Mouse (Mus musculus) E14TG2a.4 (cell line): Measurements from ENCODE around the gene Ncor1.

Experiments
- CTCF ChIP-seq: conservative IDR thresholded peaks from 2 replicates; pipeline ENCODE4 v1.5.1; 2014; ENCODE audit warnings: low read length
- NANOG ChIP-seq: IDR thresholded peaks from 2 replicates; pipeline ENCODE4 v1.6.1; 2014; ENCODE audit warnings: borderline replicate concordance, low read length, mixed read lengths
- POU5F1 ChIP-seq: IDR thresholded peaks from 2 replicates; pipeline ENCODE4 v1.6.1; 2014; ENCODE audit warnings: low read length, borderline replicate concordance

DNA sequence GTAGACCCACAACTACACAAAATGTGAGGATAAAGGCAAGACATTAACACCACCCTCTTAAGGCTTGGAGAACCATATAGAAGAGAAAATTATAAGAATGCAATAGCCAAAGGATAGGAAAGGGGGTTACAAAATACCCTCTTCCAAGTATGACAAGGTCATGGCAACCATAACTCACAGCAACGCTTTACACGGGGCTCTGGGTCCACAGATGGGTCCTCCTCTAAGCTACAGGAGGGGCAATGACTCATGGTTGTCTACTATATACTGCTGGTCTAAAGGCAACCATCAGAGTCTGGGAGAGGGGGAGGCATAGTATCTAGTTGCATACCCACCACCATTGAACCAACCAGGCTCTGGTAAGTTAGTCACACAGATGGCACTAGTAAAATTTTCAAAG is 26.1 kb downstream of the Ncor1 start:
- TF ChIP-seq CTCF (no peak), NANOG (no peak), POU5F1 (no peak)
